Mouse (Mus musculus) right cerebral cortex, postnatal 14 days (tissue): ENCODE data around the gene Tra2b.
A peak's percentile ranks its signal among the peaks of the same experiment; 100 is the strongest.
"Not testable (repeated sequence)": the region's sequence is repeated elsewhere in the genome, so short reads cannot be mapped to it uniquely, and the experiment has no call there.

Experiments used
- DNase-seq: peaks from one replicate; pipeline ENCODE4 v3.0.0; 2022

Gene Tra2b

GRCm38 (mm10) chr16:22265849-22266376, at the start of gene Tra2b:
Gene Tra2b (minus strand): TSS chr16:22266005.
- peak; percentile 96 for DNase-seq

GRCm38 (mm10) chr16:22310649-22311048, 44.8 kb upstream of the Tra2b start:
- peak; percentile 38 for DNase-seq

DNA sequence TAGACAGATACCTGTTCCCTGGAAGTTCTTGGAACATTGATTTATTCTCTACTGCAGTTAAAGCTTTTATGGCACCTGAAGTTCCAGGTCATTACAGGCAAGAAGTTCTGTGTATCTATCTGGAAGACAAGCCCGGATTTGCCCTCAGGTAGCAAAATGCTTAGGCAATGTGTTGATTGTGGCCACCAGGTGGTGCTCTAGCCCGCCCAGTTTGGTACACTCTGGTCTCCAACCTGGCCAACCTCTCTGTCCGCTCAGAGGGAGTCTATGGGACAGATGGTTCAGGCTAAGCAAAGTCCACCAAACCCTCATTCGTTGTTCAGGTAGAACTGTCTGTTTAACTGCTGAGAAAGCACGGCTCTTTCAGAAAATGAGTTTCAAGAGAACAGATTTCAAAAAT, 36.8 kb upstream of the Tra2b start:
- peak; percentile 82 for DNase-seq

DNA sequence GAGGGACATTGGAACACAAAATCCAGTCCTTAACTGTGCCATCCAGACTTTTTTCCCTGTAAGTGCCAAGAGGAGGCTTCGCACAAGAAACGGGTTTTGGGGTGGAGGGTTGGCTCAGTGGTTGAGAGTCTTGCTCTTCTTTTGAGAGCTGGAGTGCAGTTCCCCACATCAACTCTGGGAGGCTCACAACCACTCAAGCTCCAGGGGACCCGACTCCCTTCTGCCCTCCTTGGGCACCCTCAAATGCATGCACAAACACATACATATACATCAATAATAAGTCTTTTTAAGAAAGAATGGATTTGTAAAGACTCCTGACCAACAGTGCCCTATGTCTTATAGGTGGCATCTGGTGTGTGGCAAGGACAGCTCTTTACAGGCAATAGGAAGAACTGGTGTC, 35.6 kb upstream of the Tra2b start:
- no peak for DNase-seq

DNA sequence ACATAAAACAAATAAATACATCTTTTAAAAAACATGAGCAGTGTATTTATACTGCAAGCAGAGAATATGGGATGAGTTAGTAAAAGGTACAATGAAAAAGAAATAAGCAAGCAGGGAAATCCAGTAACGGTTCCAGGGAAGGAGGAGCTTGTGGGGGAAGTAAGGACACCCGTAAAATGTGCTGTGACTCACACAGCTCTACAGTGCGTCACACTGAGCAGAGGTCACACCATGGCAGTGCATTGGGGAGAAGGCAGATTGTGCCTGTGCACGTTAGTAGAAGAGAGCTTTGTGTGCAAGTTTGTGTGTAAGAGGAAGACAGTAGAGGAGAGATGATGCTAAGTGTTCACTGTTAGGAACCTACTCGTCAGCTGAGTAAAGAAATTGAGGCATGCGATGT, 31.1 kb upstream of the Tra2b start:
- DNase-seq: no peak

DNA sequence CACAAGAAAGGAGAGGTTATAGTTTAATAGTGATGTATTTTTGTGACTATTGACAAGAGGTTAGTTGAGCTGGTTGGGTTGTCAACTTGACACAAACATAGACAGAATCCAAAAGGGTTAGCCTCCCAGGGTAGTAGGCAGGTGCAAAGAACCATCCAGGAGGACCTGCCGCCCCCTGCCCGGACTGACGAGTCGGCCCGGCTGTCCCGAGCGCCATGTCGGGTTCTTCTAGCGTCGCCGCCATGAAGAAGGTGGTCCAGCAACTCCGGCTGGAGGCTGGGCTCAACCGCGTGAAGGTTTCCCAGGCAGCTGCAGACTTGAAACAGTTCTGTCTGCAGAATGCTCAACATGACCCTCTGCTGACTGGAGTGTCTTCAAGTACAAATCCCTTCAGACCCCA, 29.0 kb upstream of the Tra2b start:
- DNase-seq: not testable (repeated sequence)

GRCm38 (mm10) chr16:22293600-22293999, 27.8 kb upstream of the Tra2b start:
- DNase-seq: no peak

GRCm38 (mm10) chr16:22292394-22292793, 26.6 kb upstream of the Tra2b start:
- DNase-seq: no peak

GRCm38 (mm10) chr16:22289643-22290042, 23.8 kb upstream of the Tra2b start:
- DNase-seq: no peak

DNA sequence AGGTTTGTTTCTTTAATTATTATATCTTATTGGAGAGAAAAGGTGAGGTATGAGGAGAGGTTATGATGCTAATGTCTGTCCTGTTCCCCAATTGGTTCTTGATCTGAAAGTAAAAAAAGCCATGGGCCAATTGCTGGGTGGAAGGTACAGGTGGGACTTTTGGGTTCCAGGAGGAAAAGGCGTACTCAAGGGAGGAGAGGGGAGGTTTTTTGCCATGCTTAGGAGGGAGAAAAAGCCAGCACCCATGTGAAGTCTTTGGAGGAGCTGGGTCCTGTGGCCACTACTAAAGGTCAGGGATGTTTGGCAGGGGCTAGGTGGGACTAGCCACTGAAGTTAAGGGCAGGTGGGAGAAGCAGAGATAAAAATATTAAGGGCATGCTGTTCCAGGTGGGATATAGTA, 21.2 kb upstream of the Tra2b start:
- DNase-seq: no peak

DNA sequence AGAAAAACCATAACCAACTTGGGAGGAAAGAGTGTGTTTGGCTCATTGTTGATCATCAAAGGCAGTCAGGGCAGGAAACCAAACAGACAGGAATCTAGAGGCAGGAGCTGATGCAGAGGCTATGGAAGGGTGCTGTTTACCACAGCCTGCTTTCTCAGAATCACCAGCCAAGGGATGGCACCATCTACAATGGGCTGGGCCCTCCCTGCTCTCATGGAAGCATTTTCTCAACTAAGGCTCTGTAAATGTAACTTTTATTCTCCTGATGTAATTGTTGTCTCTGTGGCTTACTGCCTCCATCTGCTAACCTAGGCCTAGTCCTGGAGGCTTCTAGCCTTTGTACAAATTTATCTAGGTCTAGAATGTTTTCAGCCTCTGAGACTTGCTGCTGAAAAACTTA, 10.7 kb upstream of the Tra2b start:
- no peak for DNase-seq

DNA sequence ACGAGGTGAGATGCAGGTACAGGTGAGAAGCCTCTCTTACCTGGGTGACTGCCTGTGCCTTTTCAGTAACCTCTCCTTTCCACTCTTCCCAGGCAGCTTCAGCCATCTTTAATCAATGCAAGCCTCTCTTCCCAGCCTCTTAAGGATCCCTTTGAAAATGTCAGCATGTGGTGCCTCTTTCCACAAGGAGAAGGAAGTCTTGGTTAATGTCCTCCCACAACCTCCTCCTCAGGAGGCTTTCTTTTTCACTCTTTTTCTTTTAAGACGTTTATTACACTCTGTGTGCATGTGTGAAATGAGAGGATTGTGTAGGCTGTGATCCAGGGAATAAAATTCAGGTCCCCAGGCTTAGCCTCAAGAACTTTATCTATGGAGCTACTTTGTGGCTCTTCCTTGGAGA, 9.3 kb upstream of the Tra2b start:
- no peak for DNase-seq

GRCm38 (mm10) chr16:22270491-22270890, 4.7 kb upstream of the Tra2b start:
- no peak for DNase-seq

DNA sequence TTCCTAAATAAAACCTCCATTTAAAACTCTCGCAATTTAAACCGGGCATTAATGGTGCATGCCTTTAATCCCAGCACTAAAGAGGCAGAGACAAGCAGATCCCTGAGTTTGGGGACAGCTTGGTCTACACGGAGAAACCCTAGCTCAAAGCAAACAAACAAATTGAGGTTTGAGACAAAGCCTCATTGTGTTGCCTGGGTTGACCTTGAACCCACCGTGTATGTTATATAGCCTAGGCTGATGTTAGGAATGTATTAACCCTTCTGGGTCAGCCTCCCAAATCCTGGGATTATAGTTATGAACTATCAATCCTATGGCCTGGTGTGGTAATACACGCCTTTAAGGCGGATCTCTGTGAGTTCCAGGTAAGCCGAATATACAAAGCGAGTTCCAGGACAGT, 579 bp upstream of the Tra2b start:
- no peak for DNase-seq

DNA sequence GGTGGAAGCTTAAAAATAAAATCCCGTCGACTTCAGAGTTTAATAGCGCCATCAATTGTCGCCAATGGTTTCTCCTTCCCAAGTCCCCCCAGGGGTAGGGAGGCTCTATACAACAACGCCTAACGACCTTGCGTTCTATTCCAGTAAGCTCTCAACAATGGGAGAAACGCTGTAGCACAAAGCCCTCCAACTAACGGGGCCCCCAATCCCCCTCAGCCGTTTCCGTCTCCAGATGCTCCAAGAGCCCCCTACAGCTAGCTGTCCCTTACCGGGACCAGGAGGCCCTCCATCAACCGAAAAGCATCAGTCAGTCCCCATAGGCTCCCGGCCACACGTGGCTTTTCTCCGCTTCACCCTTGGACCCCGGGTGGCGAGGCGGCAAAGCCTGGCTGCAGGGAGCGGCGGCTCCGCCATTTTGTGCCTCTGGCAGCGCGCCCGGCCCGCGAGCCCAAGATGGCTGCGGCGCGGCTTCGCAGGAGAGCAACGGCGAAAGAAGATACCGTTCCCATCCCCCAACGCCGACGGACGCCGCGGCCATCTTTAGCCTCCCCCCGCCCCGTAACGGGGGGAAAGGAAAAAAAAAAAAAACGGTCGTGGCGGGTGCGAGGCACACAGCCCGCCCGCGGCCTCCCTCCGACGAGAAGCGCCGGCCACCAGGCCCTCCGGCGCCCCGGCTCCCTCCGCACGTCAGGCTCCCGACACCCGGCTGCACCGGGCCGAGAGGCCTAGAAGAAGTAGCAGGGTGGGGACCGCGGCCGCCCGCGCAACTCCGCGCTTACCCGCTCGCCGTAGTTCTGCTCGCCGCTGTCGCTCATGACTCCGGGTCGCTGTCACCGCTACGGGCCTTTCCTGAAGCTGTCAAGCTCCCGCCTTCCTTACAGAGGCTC, 600 bp downstream of the Tra2b start:
- peak; percentile 93 for DNase-seq

DNA sequence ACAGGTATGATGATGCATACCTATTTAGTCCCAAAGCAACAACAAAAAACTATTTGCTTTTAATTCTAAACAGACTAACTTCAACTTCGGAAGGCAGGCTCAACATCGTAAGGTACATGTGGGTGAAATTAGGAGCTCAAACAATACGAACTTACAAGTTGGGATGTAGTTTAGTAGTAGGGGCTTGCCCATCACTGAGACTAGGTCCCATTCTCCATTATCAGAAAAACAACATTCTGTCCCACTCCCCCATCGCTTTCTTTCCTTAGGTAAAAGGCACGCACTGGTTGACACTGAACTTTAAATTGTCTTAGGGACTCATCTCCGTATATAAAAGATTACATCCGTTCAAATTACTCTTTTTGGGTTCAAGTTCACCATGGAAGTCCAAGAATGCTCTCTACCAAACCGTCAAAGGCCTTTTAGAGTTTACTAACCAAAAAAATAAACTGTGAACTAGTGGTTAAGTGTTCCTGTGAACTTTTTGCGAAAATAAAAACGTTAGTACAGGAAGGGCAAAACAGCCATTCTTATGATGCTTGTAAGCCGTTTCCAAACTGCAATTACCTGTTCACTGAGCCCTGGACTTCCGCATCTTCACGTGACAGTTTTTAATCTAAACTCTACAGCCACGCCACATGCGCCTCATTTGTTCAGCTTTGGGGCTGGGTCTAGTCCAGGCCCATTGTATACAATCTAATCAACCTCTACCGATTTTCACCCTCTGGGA, 1.4 kb downstream of the Tra2b start:
- DNase-seq: no peak

- DNase-seq: no peak
Observed at GRCm38 (mm10) chr16:22263124-22263523, 2.7 kb downstream of the Tra2b start.

- DNase-seq: no peak
Observed at GRCm38 (mm10) chr16:22261563-22261962, 4.2 kb downstream of the Tra2b start.

GRCm38 (mm10) chr16:22260423-22261143, 5.2 kb downstream of the Tra2b start:
- DNase-seq: no peak

DNA sequence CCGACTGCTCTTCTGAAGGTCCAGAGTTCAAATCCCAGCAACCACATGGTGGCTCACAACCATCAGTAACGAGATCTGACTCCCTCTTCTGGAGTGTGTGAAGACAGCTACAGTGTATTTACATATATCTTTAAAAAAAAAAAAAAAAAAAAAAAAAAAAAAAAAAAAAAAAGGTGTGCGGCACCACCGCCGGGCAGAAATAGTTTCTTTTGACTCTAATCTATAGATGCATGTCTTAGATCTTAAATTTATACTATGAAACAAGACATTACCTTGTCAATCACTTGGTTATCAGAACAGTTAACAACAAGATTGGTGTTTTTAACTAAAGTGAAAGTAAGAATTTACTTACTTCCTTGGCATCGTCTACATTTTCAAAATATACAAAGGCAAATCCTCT, 13.6 kb downstream of the Tra2b start:
- not testable (repeated sequence) for DNase-seq

GRCm38 (mm10) chr16:22250307-22250706, 15.5 kb downstream of the Tra2b start:
- DNase-seq: no peak

DNA sequence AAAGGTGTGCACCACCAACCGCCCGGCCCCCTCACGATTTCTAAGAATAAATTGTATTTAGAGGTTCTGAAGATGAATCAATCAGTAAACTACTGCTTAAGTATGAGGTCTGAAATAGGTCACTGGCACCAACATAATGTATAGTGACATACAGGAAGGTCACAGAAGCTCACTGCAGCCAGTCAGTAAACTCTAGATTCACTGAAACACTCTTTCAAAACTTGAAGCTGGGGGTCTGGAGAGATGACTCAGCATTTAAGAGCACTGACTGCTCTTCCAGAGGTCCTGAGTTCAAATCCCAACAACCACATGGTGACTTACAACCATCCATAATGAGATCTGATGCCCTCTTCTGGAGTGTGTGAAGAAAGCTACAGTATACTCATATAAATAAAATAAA, 16.1 kb downstream of the Tra2b start:
- DNase-seq: no peak

GRCm38 (mm10) chr16:22242239-22242866, 23.5 kb downstream of the Tra2b start:
- DNase-seq: no peak
